Mouse (Mus musculus): Measurements from ENCODE around the gene Eno1.
"Not testable (repeated sequence)": the region's sequence is repeated elsewhere in the genome, so short reads cannot be mapped to it uniquely, and the experiment has no call there.

Gene Eno1

DNA sequence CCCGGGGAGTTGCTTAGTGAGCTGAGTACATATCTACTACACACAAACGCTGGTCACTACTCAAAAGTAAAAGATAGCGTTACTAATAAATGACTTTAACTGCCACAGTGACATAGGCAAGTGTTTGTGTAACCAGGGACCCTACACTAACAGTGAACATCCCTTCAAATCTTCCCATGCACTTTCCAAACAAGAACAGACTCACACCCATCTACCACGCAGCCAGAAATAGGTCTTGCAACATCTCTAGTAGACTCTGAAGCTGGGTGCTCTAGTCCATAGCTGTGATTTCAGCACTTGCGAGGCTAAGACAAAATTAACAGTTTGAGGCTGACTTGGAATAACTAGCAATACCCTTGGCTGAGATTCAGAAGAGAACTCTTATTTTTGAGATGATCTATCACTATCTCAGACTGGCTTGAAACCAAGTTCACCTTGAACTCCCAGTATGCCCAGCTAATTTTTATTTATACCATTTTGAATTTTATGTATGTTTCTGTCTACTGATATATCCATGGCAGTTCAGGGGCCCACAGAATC, 13.3 kb downstream of the Eno1 start:
- DNase-seq (ENCODE audit: low spot score) = no peak

DNA sequence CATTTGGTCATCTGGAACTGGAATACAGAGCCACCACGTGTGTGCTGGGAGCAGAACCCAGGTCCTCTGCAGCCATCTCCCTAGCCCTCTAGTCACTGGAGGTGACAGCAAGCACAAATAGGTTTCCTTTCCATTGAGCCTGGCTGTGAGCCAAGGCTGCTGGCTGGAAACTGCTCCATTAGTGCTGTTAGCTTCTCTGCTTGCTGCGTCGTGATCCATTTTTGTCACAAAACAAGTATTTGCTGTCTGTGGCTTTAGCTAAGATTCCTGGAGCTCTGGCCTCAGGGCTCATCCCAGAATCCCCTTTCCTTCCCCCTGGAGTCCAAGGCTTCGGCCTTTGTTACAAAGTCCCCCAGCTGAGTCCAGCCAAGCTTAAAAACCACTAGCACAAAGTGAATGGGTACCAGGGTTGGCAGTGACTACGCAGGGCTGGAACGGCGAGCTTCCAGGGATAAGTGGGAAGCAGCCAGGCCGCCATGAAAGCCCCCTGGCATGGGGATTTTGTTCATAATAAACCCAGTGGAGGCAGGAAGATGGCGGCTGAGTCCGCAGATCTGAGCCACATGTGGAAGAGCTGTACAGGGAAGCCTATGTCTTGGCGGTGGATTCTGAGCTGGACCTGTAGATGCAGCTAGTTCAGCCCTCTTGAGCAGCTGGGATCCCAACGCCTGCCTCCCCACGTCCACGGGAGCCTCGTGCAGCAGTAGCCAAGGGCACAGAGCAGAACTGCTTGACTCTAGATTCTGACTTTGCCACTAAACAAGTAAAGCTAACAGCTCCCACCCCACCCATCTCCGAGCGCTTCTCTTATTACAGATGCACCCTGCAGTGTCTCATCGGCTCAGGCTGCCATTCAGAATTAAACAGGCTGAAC, 14.3 kb downstream of the Eno1 start:
- no peak for DNase-seq (ENCODE audit: low spot score)

DNA sequence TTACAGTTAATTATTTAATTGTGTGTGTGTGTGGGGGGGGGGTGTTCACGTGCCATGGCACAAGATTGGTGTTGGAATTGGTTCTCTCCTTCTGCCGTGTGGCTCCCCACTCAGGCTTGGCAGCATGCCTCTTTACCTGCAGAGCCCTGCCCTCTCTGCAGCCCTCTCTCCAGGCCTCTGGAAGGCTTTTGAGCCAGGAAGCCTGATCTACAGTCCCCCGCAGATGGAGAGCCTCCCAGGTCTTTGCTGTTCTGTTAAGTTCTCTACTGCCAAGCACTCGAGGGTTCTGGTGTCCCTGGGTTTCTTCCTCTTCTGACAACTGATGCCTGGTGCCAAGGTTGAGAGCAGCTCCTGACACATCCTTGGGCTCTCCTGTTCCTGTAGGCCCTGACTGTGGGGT, 17.9 kb downstream of the Eno1 start:
- DNase-seq (ENCODE audit: low spot score) = no peak

DNA sequence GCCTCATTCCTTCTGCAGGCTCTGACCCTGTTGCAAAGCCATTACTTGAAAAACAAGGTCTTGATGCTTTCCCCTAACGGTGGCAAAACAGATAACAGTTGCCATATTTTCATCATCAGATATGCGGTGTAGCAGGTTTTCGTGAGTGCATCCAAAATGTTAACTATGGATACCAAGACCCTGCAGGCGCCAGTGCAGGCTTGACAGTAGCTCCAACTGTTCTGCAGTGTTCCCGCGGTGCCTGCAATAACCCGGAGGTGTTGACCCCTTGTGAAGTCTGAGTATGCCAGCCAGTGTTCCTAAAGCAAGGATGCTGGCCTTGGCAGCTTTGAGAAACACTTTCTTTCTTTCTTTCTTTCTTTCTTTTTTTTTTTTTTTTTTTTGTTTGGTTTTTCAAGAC, 18.7 kb downstream of the Eno1 start:
- DNase-seq (ENCODE audit: low spot score) = no peak

DNA sequence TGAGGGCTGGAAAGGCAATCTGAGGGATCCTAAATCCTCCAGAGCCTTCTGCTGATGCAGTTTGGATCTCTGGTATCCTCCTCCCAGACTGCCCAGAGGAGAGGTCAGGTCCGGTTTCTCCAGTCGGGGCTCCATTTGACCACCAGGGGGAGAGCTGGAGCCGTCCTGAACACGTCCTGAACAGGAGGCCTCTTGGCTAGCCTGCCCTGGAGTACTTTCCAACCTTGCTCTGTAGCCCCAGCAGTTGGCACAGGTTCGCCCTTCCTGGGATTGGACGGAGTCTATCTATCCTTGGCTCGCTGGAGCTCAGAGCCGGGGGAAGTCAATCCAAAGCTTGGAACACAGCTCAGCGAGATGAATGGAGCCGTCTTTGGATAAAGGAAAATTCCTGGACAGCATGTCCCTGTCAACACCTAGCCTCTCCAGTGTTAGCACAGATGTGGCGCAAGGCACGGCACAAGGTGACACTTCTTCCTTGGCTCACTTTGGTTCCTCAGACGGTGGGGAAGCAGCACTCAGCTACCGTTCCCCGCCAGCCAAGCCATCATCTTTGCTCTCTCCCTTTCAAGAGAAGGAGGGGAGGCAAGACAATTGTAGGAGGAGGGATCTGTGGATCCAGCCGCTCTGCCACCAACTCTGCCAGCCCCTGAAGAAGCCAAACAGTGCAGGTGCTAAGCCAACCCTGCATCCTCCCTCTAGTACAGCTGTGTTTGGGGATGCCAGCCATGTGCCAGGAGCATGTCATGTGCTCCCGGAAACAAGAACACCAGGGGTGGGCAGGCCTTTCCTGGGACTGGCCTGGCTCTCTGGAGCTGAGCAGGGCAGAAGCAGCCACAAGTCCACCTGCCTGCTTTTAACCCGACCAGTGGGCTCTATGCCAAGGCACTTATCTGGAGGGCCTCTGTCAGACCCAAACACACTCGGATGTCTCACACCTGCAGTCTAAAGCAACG, 21.0 kb downstream of the Eno1 start:
- peak; percentile 72 for DNase-seq (ENCODE audit: low spot score)

DNA sequence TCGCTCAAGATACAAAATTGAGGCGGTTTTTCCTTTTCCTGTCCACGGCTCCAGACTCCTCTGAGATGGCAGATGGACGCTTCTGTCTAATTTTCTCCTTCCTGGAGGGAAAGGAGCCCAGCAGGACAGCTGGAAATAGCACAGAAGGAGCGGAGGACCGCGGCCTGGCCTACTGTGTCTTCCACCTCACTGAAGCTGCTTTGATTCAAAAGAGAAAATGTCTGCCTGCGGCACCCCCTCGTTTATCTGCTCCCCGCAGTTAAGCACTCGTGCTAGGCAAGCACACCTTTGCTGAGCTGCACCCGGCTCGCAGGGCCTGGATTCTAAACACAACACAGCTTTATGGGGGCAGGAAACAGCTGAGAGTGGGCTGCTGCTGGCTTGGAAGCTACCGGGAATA, 21.9 kb downstream of the Eno1 start:
- no peak for DNase-seq (ENCODE audit: low spot score)

DNA sequence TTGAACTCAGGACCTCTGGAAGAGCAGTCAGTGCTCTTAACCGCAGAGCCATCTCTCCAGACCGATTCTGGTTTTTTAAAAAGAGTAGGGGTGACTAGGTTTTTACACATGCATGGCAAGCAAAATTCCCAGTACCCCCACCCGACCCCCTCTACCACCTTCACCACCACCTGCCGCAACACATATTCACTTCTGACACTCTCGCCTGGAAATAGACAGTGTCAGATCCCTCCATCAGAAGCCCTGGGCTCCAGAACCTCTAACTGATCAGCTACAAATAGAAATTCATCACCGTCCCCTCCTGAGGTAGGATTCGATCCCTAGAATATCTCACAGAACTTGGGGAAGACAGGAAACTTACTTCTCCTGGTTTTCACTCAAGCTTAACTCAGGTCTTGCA, 23.1 kb downstream of the Eno1 start:
- no peak for DNase-seq (ENCODE audit: low spot score)

DNA sequence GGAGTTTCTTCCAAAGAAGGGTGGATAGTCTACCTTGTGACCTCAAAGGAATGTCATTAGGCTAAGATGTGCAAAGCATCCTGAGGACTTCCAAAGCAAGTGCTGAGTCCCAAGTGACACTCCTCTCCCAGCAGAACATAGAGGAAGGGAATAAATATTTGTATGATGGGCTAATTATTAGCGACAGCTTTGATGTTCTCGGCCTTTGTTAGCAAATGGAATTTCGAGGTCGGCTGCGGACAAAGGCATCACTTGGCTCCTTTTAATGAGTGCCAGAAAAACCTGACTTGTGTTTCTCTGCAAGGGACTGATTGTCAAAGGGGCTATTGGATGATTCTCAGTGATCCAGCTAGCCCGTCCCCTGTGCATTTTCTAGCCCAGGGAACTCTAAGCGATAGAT, 23.6 kb downstream of the Eno1 start:
- DNase-seq (ENCODE audit: low spot score) = no peak

DNA sequence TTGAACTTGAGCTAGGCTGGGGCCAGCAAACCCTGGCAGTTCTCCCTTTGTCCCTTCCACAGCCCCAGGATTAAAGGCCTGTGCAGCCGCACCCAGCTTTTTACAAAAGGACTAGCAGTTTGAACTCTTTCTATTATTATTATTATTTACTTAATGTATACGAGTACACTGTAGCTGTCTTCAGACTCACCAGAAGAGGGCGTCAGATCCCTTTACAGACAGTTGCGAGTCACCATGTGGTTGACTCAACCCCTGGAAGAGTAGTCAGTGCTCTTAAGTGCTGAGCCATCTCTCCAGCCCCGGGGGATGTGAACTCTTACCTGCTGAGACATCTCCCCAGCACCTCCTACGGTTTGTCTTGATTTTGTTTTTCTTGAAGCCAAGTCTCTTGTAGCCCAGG, 24.2 kb downstream of the Eno1 start:
- no peak for DNase-seq (ENCODE audit: low spot score)

DNA sequence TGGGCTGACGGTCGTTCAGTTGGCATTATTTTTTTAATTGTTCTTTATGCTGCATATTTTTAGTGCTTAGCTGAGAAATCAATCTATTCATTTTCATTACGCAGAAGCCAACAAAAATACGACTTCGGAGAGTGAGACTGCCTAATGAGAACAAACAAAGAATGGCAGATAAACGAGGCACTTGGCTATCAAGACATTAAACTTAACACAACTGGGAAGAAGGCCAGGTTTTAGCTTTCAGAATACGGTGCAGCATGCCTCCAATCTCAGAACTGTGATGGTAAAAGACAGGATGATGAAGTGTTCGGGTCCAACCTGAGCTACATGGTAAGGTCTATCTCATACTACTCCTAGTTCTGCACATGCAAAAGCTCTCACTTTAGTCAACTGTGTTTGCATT, 25.8 kb downstream of the Eno1 start:
- no peak for DNase-seq (ENCODE audit: low spot score)

DNA sequence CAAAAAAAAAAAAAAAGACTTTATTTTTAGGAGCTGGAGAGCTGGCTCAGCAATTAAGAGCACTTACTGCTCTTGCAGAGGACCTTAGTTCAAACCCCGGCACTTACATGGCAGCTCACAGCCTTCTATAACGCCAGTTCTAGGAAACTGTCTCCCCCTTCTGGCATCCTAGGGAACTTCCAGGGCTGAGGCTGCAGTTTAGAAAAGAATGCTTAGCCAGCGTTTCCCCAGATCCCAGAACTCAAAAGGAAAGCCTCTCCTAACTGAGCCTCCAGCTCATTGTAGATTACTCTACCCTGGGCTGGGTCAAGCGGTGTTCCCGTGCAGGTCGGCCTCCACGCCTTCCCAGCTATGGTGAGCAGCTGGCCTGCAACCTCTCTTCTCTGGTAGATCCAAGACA, 28.4 kb downstream of the Eno1 start:
- DNase-seq (ENCODE audit: low spot score) = no peak

DNA sequence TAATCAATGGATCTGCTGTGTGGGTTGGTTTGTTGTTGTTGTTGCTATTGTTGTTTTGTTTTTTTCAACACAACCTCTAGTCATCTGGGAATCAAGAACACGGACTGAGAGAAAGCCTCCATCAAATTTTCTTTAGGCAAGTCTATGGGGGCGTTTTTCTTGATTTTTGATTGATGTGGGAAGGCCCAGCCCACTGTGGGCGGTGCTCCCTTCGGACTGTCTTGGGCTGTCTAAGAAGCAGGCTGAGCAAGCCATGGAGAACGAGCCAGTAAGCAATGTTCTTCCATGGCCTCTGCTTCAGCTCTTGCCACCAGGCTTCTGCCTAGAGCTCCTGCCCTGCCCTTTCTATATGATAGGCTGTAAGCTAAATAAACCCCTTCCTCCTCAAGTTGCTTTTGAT, 28.9 kb downstream of the Eno1 start:
- no peak for DNase-seq (ENCODE audit: low spot score)

DNA sequence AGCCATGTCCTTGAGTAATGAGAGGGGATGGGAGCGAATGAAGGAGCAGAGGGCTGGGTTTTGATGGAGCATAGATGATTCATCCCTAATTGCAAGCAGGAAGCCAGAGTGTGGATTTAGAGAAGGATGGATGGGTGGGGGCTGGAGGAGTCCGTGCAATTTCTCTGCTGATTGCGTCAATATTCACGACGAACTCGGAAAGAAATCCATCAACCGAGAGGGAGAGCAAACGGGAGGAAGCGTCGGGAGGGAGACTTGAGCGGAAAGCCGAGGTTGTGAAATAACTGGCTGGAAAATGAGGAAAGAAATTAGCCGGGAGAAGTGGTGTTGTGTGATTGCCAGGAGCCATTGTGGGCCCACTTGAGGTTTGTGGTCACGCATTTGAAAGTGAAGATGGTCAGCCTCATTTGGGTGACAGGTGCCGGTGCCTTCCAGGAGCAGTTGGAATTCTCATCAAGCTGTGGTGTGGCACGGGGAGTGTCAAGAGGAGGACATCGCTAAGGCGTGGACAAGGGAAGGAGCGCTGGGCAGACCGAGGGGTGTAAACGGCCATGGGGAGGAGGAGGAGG, 30.2 kb downstream of the Eno1 start:
- DNase-seq (ENCODE audit: low spot score) = no peak

DNA sequence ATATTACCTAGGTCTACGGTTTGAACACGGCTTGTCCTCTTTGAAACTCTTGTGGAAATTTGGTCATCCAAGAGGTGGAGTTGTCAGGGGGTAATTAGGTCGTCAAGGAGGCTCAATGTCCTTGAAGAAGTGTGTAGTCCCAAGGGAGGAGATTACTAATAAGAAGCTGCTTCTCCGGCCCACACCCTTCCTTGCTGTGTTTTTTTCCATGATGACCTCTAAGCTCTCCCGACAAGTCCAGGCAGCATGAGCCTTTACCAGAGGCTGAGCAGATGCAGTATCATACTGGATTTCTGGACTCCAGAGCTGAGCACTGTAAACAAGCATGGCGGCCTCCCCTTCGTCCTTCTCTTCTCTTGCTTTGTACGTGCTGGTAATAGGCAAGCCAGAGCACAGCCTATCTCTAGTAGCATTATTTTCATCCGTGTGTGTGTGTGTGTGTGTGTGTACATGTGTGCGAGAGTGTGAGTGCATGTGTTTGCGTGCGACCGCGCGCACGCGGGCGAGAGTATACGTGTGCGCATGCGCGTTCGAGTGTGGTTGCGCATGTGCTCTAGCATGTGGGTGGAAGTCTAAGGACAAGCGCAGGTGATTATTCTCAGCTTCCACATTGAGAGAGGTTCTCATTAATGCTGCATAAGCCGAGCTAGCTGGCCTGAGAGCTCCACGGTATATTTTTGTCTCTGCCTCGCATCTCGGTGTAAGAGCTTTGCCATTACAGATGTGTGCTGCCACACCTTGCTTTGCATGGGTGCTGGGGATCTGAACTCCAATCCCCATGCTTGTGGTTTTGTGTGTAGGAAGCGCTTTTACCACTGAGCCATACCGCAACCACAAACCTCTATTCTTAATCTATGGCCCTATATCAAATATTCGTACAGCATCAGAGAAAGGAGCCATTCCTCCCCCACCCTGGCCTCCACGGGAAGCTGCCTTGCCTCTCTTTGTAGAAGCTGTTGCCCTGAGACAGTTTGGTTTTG, 32.4 kb downstream of the Eno1 start:
- DNase-seq (ENCODE audit: low spot score) = no peak

DNA sequence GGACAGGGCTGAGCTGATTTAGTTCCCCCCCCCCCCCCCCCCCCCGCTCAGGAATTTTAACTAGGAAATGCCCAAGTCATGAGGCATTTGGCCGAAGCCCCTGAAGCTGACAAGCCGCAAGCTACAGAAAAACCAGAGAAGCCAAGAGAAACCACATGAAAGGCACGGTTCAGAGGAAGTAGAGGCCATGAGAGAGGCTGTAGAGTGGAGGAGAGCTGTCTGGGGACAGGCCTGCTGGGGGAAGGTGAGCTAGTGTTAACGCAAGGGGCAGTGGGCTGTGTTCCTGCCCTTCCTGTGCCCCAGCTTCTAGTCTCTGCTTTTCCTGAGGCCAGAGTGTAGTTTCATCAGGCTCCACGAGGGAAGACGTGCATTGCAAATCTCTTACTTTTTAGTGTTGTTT, 33.2 kb downstream of the Eno1 start:
- no peak for DNase-seq (ENCODE audit: low spot score)

DNA sequence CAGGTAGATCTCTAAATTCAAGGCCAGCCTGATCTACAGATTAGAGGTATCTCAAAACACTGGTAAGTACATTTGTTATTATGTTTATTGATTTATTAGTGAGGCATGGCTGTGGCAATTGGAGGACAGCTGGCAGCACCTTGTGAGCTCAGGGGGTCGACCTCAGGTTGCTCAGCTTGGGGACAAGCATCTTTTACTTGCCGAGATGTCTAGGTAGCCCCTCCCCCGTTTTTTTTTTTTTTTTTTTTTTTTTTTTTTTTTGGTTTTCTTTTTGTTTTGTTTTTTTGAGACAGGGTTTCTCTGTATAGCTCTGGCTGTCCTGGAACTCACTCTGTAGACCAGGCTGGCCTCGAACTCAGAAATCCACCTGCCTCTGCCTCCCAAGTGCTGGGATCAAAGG, 34.2 kb downstream of the Eno1 start:
- DNase-seq (ENCODE audit: low spot score) = not testable (repeated sequence)

DNA sequence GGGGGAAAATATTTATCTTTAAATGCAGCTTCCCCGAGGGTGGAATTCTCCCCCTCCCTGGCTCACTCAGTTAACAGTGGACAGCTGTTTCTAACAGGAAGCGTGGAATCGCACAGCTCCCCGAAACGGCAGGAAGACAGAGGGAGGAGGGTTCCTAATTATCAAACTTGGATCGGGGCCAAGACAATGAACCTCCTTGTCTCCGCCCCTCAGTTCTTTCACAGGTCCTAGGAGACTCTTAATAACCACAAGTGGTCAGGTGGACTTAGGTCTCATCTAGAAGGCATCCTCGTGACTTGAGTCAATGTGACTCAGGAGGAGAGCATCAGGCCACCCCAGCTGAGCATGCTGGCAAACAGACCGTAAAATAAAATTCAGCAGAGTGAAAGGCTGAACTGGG, 36.2 kb downstream of the Eno1 start:
- DNase-seq (ENCODE audit: low spot score) = no peak

DNA sequence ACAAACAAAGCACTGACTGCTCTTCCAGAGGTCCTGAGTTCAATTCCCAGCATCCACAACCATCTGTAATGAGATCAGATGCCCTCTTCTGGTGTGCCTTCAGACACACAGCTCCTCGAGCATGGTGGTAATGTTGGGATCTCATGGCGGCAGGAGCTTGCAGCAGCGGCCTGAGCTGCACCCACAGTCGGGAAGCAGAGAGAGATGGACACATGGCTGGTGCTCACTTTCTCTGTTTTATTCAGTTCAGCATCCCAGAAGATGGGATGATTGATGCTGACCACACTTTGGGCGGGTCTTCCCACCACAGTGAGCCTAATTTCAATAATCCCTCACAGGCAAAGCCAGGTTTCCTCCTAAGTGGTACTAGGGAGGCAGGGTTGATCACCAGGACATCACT, 39.0 kb downstream of the Eno1 start:
- no peak for DNase-seq (ENCODE audit: low spot score)

DNA sequence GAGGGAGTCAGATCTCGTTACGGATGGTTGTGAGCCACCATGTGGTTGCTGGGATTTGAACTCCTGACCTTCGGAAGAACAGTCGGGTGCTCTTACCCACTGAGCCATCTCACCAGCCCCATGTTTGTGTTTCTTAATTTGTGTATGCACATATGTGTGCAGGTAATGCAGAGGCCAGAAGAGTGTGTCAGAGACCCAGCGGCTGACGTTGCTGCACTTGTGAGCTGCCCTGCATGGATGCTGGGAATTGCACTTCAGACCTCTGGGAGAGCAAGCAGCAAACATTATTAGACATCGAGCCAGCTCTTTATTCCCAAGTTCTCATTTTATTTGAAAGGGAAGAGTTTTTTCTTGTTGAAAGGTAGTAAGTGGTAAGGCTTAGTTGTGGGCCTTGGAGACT, 42.8 kb downstream of the Eno1 start:
- DNase-seq (ENCODE audit: low spot score) = not testable (repeated sequence)

DNA sequence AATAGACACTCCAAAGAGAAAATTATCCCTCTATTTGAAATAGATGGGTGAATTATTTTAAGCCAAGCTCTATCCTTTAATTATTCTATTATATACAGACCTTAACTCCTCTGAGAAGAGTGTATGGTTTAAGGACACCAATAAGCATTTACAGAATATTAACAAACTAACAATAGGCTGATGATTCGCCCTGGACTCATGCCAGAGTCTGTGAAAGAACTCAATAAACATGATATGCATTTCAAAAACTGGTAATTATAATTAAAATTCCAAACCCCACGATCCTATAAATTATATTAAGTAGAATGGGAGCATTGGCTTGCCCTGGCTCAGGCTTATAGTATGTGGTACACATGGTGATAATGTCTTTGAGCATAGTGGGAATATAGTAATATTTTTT, 43.5 kb downstream of the Eno1 start:
- DNase-seq (ENCODE audit: low spot score) = no peak

DNA sequence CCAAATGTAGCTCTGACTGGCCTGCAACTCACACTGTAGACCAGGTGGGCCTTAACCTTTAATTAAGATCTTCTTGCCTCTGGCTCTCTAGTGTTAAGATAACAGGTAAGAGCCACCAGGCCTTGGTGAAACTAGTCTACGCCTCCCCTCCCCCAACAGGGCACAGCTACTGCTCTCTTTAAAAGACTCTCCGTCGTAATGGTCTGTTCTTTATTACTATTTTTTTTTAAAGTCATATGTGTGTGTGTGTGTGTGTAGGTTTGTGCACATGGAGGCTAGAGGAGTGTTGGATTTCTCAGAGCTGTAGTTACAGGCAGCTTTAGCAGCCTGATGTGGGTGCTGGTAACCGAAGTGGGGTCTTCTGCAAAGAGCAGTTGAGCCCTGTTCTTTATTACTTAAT, 43.9 kb downstream of the Eno1 start:
- no peak for DNase-seq (ENCODE audit: low spot score)
